Mouse (Mus musculus) brain, embryonic 14.5 days (tissue): ENCODE results near the gene Ttll8. TPM values are rescaled to one million over a fixed set of nuclear protein-coding genes. Genes with fewer than 3 reads are reported as not detected.
A peak's percentile ranks its signal among the peaks of the same experiment; 100 is the strongest.

Experiments
- DNase-seq: peaks from one replicate; pipeline ENCODE4 v3.0.0-alpha.2; 2011; ENCODE audit warnings: low read depth
- CTCF ChIP-seq: fragments of 200-500 bp; IDR thresholded peaks from 2 replicates; pipeline ENCODE4 v1.5.1; 2012; ENCODE audit warnings: inconsistent platforms, mild to moderate bottlenecking, moderate library complexity, borderline replicate concordance; ENCODE audit not compliant: insufficient read depth, insufficient read length; ENCODE audit errors: extremely low read depth
- POLR2A ChIP-seq: fragments of 200-500 bp; IDR thresholded peaks from 2 replicates; pipeline ENCODE4 v1.6.1; 2012; ENCODE audit warnings: mild to moderate bottlenecking, inconsistent platforms, borderline replicate concordance; ENCODE audit not compliant: poor library complexity, insufficient read depth, insufficient read length, severe bottlenecking; ENCODE audit errors: extremely low read depth
- polyA plus RNA-seq: library from polyadenylated mRNA; depleted of rRNA; stranded (reverse); fragments of >200 nt; gene quantifications from 2 replicates; pipeline ENCODE4 v1.2.3, GENCODE M21; 2012

Gene Ttll8
- polyA plus RNA-seq, 1 experiment, result 0.25 TPM

DNA sequence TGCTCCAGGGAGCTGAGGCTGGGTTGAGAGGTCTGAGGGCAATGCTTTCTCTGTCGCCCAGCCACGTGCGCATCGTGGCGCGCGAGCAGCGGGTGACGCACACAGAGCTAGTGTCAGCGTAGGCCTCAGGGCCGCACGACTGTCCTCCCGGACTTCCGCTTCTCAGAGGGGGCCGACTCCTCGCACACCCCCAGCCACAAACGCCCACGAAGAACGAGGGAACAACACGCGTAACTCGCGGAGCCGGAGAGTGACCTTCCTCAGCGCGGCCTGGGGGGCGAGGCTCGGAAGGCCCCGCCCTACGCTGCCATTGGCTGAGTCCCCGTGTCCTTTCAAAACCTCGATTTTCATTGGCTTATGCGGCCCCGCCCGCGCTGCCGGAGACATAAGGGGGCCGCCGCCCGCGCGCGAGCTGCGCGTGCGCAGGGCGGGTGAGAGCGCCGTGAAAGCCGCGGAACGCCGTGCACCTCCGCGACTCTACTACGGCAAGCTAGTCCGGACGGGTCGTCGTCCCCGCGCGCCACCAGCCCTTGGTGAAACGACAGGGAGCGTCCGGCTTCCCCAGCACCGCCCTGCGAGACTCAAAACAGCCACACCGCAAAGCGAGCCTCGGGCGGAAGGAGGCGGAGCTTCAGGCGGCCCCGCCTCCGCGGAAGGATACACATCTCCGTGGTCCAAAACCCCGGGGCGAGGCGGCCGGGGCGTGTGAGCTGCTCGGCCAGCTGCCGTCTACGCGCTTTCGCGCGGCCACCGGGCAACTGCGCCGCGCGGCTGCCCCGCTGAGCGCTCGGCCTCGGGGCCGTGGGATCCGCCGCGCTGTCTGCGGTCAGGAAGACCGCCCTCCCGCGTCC lies 92.2 kb downstream of the Ttll8 start, which contains the start of gene Pim3:
Pim3 (plus strand) TSS at position 415 of the 851 bp plus-strand sequence.
- DNase-seq, result peak; percentile 99
- TF ChIP-seq CTCF (no peak), POLR2A (peak; percentile 99)

DNA sequence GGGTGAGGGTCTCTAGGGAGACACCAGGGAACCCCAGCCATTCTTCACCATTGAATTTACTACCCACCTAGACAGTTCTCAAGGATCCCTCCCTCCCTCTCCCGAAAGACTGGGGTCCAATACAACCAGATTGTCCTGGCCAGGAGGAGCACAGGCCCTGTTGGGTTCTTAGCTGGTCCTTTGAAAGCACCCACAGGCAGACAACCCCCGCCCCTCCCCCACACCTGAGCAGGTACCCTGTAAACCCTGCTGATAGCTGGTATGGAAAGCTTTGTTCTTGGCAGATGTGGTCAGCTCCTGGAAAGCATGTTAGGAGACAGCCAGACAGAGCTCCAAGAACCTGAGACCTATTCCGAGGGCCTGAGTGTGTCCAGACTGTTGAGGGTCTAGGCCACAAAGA lies 93.4 kb downstream of the Ttll8 start:
- DNase-seq, result no peak
- no peak for TF ChIP-seq CTCF
- TF ChIP-seq POLR2A, result no peak

DNA sequence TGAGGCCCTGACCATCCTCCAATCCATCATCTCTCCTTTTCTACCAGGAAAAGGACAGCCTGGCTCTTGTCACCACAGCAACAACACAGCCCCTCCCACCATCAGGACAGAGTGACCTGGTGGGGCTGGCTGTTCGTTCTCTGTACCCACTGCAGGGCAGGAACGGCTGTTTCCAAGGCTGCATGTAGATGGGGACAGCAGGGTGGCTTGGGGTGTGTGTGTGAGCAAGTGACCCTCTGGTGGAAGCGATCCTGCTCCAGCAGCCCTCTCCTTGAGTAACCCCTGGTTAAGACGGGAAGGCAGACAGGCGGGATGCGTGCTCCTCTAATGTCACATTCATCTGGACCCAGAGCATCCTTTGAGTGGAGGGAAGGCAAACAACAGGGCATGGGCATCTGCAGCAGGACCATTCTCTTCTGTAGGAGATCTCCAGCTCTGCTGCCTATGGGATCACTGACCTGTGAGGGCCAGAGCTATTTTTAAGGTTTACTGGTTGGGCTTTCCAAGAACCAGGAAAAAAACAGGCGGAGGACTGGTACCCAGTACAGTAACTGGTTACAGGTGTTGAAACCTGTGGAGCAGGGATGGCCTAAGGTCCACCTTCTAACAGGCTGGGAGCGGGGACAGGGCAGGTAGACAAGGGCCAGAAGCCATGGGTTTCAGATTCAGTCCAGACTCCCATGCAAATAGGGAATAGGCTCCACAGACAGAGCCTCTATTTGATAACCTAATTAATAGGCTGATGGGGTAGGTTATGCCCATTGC lies 94.8 kb downstream of the Ttll8 start:
- DNase-seq, result no peak
- TF ChIP-seq POLR2A (no peak), CTCF (no peak)

DNA sequence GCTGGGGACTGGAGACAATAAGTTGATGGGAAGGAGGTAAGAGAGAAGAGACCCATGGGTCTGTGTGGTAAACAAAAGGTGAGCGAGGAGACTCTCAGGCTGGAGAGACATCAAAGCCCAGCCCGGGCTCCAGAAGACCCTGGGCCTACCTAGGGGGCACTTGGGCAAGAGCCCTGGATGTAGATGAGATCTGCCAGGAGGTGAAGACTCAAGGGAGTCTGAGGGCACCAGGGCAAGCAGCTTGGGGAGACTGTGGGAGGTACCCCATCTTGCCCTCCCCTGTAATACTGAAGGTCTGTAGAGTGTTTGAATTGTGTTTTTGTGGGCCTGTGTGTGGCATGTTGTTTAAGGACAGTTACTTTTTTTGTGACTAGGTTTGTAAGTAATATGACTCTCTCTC lies 95.5 kb downstream of the Ttll8 start:
- DNase-seq, result no peak
- TF ChIP-seq CTCF, result no peak
- TF ChIP-seq POLR2A, result no peak

DNA sequence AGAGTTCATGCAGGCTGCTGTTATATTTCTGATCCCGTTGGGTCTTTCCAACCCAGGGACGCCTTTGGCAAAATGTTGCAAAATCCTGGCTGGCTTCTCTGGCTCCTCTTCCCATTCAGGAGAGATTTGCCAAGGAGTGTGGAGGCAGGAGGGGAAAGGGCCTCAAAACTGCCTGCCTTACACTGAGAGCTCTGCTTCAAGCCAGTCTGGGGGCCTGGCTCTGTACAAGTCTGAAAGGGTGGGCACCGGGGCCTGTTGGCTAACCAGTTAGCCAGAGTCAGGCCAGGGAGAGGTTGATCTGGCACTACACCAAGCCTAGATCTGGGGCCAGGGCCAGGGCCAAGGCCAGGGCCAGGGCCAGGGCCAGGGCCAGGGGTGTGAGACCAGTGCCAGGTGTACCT lies 96.1 kb downstream of the Ttll8 start:
- DNase-seq, result peak; percentile 14
- TF ChIP-seq POLR2A (no peak), CTCF (no peak)

DNA sequence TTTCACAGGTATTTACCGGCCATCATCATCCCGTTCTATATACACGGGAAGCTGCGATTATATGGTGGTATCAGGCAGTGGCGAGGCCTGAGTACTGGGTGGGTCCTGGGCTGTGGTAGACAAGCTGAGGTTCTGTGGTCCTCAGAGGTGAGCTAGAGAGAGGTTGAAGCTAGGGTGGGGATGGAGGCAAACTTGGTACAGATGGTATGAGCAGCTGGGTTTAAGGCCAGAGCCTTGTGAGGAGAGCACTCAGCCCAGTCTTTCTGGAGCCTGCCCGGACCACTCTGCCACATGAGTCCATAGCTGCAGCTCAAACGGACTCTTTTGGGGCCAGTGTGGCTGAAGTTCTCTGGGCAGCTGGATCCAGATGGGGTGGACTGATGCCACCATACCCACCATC lies 96.9 kb downstream of the Ttll8 start:
- no peak for TF ChIP-seq POLR2A
- TF ChIP-seq CTCF, result no peak
- DNase-seq, result no peak

DNA sequence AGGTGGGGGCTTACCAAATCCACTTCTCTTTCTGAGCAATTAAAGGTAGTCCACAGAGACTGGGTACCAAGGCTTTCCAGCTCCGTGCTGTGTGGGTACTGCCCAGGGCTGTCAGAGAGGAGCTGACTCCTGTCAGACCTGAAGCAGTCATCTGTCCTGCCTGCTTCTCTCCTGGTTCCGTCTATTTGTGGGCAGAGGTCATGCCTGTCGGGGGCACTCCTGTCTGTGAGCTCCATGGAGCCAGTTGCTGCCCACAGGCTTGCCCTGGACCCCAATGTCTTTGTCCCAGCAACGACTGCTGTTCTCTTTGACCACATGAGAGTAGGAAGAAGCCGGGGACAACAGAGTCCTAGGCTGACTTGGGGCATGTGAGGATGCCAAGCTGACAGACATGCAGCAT lies 97.6 kb downstream of the Ttll8 start:
- no peak for TF ChIP-seq POLR2A
- no peak for TF ChIP-seq CTCF
- no peak for DNase-seq

DNA sequence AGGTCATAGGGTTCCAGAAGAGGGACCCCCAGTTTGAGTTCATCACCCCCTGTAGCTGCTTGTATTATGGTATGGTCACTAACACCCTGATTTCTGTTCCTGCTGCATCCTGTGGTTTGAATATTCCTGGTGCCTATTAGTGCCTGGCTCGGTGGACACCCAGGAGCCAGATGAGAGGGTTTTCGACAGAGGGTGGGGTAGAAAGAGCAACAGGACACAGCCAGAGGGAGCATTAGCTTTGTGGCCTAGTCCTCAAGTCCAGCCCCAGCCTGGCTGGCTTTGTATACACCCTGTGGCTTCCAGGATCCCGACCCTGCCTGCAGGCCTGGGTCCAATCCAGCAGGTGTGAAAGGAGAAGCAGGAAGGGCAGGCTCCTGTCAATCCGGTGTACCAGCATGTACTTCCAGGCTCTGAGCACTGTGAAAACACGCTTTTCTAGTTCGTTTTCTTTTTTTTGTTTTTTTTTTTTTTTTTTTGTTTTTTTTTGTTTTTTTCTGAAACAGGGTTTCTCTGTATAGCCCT lies 98.3 kb downstream of the Ttll8 start:
- no peak for TF ChIP-seq CTCF
- no peak for TF ChIP-seq POLR2A

DNA sequence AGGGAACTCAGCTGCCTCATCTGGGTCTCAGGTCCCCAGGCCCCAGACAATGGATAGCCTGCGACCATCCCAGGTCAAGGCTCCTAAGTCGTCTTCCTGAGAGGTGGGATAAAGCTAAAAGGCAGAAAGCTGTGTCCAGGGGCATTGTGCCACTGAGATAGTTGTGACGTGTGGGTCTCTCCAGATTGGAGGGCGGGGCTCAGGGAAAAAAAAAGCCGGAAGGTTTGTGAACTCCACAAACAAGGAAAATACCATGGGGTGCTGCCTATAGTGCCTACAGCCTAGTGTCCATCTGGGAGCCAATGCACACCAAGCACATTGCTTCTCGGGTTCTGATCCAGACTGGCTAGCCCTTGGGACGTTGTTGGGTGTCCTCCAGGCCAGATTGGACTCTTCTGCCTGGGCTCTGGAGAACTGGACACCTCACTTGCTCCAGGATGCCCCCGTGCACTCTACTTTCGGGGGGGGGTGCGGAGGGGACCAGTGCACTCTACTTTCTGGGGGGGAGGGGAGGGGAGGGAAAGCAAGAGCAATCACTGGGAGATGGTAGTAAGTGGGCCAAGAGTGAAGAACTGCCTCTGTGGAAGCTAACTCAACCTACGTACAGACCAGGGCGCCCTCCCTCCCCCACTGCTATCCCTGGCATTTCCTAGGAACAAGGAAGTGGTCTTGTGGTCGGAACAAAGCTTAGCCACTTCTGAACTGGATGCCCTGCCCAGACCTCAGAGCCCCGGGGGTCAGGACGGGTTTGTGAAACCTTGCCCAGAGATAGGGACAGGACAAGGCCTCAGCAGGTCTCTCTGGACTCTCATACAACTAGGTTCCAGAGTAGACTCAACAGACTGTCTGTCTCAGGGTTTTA lies 99.0 kb downstream of the Ttll8 start:
- DNase-seq, result no peak

More for the DNA sequence above, 98.3 kb downstream of the Ttll8 start:
- DNase-seq, result no peak

DNA sequence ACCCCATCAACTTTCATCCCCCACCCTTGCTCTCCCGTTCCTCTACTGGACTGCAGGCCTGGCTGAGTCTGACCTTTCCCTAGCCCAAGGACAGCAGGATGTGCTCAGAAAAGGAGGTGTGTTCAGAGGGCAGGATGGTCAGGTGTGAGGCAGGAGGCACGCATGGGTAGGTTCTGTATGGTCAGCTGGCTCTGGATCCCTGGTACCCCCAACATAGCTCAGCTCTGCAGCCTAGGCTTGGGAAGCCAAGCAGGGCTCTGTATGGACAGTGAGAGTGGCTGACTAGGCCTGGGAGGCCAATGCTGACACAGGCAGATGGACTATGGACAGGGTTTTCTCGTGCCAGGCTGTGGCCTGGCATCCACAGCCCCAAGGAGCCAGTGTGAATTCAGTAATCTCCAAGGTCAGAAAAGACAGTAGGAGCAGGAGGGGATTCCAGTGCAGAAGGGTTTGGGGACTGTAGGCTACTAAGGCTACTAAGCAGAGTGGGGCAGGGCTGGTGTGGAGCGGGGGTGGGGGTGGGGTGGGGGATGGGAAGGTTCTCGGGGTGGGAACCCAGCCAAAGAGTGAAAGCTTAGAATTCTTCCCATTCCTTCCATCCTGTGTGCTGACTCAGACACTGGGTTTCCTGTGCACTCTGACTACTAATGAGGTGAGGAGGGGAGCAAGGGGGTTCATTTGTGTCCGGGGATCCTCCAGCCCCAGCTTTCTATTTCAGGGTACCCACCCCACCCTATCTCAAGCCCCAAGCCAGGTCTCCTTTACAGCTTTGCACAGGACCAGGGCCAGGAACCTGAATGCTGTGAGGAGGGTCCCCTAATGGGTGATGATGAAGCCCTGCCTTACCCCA lies 99.9 kb downstream of the Ttll8 start:
- peak; percentile 33 for DNase-seq

More for the DNA sequence above, 99.0 kb downstream of the Ttll8 start:
- TF ChIP-seq CTCF, result no peak
- no peak for TF ChIP-seq POLR2A

DNA sequence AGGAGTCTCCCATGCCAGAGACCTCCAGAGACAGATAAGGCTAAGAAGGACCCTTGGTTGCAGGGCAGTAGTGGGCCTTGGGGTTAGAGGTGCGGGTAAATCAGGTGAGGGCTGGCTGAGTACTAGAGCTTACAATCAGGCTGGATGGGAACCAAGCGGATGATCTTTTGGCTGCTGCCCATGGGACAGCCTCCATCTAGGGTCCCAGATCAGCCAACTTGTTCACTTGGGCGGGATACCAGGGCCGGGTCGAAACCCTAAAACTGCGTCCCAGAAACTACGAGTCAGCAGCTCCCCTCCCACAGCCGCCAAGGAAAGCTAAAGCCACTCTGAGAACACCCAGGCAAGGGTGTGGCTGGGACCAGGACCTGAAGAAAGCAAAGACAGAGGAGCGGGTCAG lies 101.1 kb downstream of the Ttll8 start:
- no peak for TF ChIP-seq CTCF
- no peak for TF ChIP-seq POLR2A
- no peak for DNase-seq

More for the DNA sequence above, 99.9 kb downstream of the Ttll8 start:
- TF ChIP-seq CTCF, result no peak
- no peak for TF ChIP-seq POLR2A
